Mouse (Mus musculus) intestine, embryonic 14.5 days (tissue): Measurements from ENCODE around the gene Ankrd39. TPM values are rescaled to one million over a fixed set of nuclear protein-coding genes. Genes with fewer than 3 reads are reported as not detected.
A peak's percentile ranks its signal among the peaks of the same experiment; 100 is the strongest.

Experiments used
- ATAC-seq: fragments of 200-750 bp; cut with Nextera tagmentation; replicated peaks from 2 replicates; pipeline ENCODE4 v1.8.0; 2017; ENCODE audit warnings: low read depth, moderate number of reproducible peaks, moderate TSS enrichment, moderate library complexity; ENCODE audit not compliant: low FRiP score, low TSS enrichment
- DNase-seq: peaks from one replicate; pipeline ENCODE4 v3.0.0-alpha.2; 2018; ENCODE audit warnings: low spot score
- H3K27ac ChIP-seq: fragments of 300-500 bp; sonication (generic); 2 replicates; pipeline ENCODE4 v1.5.1; 2014; ENCODE audit warnings: low read depth, mild to moderate bottlenecking, control low read depth
- H3K27me3 ChIP-seq: fragments of 300-500 bp; sonication (generic); replicated peaks from 2 replicates; pipeline ENCODE4 v1.6.1; 2014; ENCODE audit warnings: low read length, control low read depth; ENCODE audit not compliant: control insufficient read depth, insufficient read depth
- H3K36me3 ChIP-seq: fragments of 300-500 bp; sonication (generic); 2 replicates; pipeline ENCODE4 v1.6.1; 2014; ENCODE audit warnings: low read length, control low read depth; ENCODE audit not compliant: control insufficient read depth, insufficient read depth
- H3K4me1 ChIP-seq: fragments of 300-500 bp; sonication (generic); replicated peaks from 2 replicates; pipeline ENCODE4 v1.6.1; 2014; ENCODE audit warnings: low read length, control low read depth, mixed read lengths; ENCODE audit not compliant: control insufficient read depth, insufficient read depth
- H3K4me2 ChIP-seq: fragments of 300-500 bp; sonication (generic); 2 replicates; pipeline ENCODE4 v1.6.1; 2014; ENCODE audit warnings: low read length
- H3K4me3 ChIP-seq: fragments of 300-500 bp; sonication (generic); 2 replicates; pipeline ENCODE4 v1.5.1; 2014; ENCODE audit warnings: low read depth, low read length, control low read depth, mixed read lengths
- H3K9ac ChIP-seq: fragments of 300-500 bp; sonication (generic); 2 replicates; pipeline ENCODE4 v1.6.1; 2014; ENCODE audit warnings: mild to moderate bottlenecking, low read length
- H3K9me3 ChIP-seq: fragments of 300-500 bp; sonication (generic); 2 replicates; pipeline ENCODE4 v1.6.1; 2016; ENCODE audit warnings: low read length, control low read depth; ENCODE audit not compliant: control insufficient read depth
- WGBS: fragments of 180-500 bp; shearing (Covaris S2); extraction: QIAGEN DNeasy Blood & Tissue Kit; methylation state at CpG from one replicate; pipeline ENCODE4 v1.1.7; 2014; 5-methylcytosine and 5-hydroxymethylcytosine counted together
- polyA plus RNA-seq: library from polyadenylated mRNA; unstranded; fragments of >200 nt; fragmentation: Nextera tagmentation; extraction: Ambion mirVana; gene quantifications from 2 replicates; pipeline ENCODE4 v1.2.1, GENCODE M21; 2014

Ankrd39 gene
- polyA plus RNA-seq, 1 experiment from 2014 or later, result 25.7 TPM

DNA sequence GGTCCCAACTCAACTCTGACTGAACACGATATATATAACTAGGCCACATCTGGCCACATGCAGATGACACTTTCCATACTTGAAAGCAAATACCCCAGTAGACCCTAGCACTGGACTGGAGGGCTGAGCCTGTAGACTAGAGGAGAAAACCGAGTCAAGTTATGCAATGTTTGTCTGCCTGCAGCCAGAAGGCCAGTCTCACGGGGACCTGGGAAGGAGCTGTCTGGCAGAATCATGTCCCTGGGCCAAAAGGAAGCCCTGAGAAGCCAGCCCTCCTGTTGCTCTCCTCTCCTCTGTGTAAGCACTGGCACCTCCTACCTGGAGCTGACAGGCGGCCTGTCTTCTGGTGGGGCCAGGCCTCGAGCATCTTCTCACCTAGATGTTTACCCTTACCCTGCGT lies 28.1 kb upstream of the Ankrd39 start:
- no peak overlapping the region for H3K4me3 ChIP-seq
- DNase-seq (no peak), ATAC-seq (no peak)
- H3K9me3 ChIP-seq, result no peaks in the 10 kb centered on the region
- H3K36me3 ChIP-seq, result no peaks in the 10 kb centered on the region
- no peak overlapping the region for H3K9ac ChIP-seq
- no peak overlapping the region for H3K4me2 ChIP-seq
- peaks cover 38% of the 10 kb centered on the region for H3K4me1 ChIP-seq
- no peak overlapping the region for H3K27ac ChIP-seq
- 61% methylated on average over 6 of the region's 6 CpGs for WGBS
- H3K27me3 ChIP-seq, result no peaks in the 10 kb centered on the region

- DNase-seq (no peak), ATAC-seq (no peak)
- no peak overlapping the region for H3K4me3 ChIP-seq
- no peaks in the 10 kb centered on the region for H3K27me3 ChIP-seq
- H3K9me3 ChIP-seq, result no peaks in the 10 kb centered on the region
- H3K27ac ChIP-seq, result no peak overlapping the region
- H3K9ac ChIP-seq, result no peak overlapping the region
- 74% methylated on average over 5 of the region's 5 CpGs for WGBS
- H3K36me3 ChIP-seq, result no peaks in the 10 kb centered on the region
- H3K4me2 ChIP-seq, result no peak overlapping the region
- H3K4me1 ChIP-seq, result peaks cover 37% of the 10 kb centered on the region
These were observed 27.1 kb upstream of the Ankrd39 start for GRCm38 (mm10) chr1:36574196-36574955.

- peaks cover 36% of the 10 kb centered on the region for H3K4me1 ChIP-seq
- H3K9ac ChIP-seq, result no peak overlapping the region
- no peak for DNase-seq
- H3K27ac ChIP-seq, result no peak overlapping the region
- H3K9me3 ChIP-seq, result no peaks in the 10 kb centered on the region
- ATAC-seq, result no peak
- no peak overlapping the region for H3K4me2 ChIP-seq
- H3K36me3 ChIP-seq, result no peaks in the 10 kb centered on the region
- no peak overlapping the region for H3K4me3 ChIP-seq
- WGBS, result 68% methylated on average over 8 of the region's 8 CpGs
- no peaks in the 10 kb centered on the region for H3K27me3 ChIP-seq
These were observed 26.3 kb upstream of the Ankrd39 start for GRCm38 (mm10) chr1:36573524-36573923.

DNA sequence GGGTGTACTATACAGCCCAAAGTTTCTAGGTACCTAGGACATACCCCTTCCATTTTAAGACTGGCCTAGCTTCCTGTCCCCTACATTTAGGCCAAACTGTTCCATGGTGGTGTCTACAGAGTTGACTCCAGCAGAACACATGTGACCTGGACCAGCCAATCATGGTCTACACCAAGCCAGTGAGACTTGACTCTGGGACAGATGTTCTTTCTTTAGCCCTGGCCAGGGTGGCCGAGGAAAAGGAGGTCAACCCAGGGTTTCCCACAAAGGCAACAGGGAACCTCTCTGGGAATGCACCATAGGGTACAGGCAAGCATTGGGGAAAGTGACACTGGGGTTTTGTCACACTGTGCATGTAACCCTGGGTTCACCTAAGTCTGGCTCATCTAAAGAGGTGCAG lies 25.5 kb upstream of the Ankrd39 start:
- peaks cover 39% of the 10 kb centered on the region for H3K4me1 ChIP-seq
- no peaks in the 10 kb centered on the region for H3K9me3 ChIP-seq
- ATAC-seq, result no peak
- no peaks in the 10 kb centered on the region for H3K27me3 ChIP-seq
- no peak overlapping the region for H3K4me2 ChIP-seq
- H3K4me3 ChIP-seq, result no peak overlapping the region
- H3K9ac ChIP-seq, result no peak overlapping the region
- no peaks in the 10 kb centered on the region for H3K36me3 ChIP-seq
- WGBS, result 85% methylated on average over 1 of the region's 1 CpGs
- DNase-seq, result no peak
- no peak overlapping the region for H3K27ac ChIP-seq

DNA sequence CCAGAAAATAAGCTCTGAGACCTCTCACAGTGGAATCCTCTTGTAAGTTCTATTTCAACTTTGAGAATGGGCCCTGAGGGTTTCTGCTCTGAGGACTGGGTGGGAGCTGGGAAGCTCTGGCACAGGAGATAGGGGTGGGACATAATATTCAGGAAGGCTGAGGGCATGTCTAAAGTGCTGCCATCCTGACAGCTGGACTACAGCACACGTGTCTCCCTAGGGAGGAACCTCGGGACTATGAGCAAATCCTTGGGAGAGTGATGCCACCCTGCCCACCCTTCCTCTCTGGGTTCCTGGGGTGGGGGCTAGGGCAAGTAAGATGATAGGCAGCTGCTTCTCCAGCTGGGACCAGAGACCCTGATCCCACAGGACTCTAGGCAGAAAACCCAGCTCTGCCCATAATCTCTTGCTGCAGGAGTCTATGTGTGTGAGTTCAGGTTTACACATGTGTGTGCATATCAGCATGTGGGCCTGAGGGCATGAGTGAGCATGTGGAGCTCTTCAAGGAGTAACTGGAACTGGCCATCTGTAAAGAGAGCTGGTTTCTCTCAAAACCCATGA lies 25.0 kb upstream of the Ankrd39 start:
- no peak for DNase-seq
- no peaks in the 10 kb centered on the region for H3K27me3 ChIP-seq
- no peaks in the 10 kb centered on the region for H3K36me3 ChIP-seq
- WGBS, result 70% methylated on average over 2 of the region's 2 CpGs
- no peak overlapping the region for H3K4me3 ChIP-seq
- ATAC-seq, result no peak
- peaks cover 42% of the 10 kb centered on the region for H3K4me1 ChIP-seq
- no peaks in the 10 kb centered on the region for H3K9me3 ChIP-seq
- H3K9ac ChIP-seq, result no peak overlapping the region
- H3K27ac ChIP-seq, result no peak overlapping the region
- H3K4me2 ChIP-seq, result no peak overlapping the region

DNA sequence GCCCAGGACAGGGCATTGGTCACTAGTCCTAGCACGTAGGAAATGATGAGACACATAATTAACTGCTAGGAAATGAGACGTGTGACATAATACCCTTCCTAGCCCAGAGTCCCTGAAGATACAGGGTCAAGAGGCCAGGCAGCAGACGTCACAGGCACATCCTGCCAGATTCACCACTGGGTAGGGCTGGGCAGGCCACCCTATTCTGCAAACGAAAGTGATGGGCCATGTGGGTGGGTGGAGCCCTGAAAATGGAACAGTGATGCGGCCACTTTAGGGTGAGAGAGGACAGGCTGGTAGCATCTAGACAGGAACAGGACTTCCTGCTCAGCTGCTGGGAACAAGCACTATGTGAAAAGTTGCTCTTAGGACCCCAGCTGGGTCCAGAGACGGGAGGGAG lies 24.4 kb upstream of the Ankrd39 start:
- WGBS, result 35% methylated on average over 6 of the region's 6 CpGs
- H3K9me3 ChIP-seq, result no peaks in the 10 kb centered on the region
- H3K4me3 ChIP-seq, result no peak overlapping the region
- no peaks in the 10 kb centered on the region for H3K36me3 ChIP-seq
- ATAC-seq (no peak), DNase-seq (no peak)
- H3K4me2 ChIP-seq, result no peak overlapping the region
- no peak overlapping the region for H3K9ac ChIP-seq
- H3K4me1 ChIP-seq, result peaks cover 38% of the 10 kb centered on the region
- H3K27me3 ChIP-seq, result no peaks in the 10 kb centered on the region
- H3K27ac ChIP-seq, result no peak overlapping the region

DNA sequence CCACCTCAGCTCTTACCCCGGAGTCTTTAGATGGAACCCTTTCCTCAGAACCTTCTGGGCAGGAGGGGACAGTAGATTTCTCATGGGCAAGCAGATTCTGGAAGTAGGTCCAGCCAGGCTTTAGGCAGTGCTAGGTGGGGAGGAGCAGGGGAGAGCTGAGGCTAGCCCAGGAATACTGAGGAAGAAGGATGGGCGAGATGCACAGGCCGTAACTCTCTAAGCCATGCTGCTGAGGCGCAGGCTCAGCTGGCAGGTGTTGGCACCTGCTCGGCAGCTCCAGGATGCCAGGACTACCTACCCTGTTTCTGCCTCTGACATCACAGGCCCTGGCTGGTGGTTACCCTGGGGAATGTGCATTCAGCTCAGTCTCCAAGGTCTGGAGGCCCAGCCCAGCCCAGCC lies 23.1 kb upstream of the Ankrd39 start:
- H3K9ac ChIP-seq, result no peak overlapping the region
- H3K4me2 ChIP-seq, result no peak overlapping the region
- H3K4me1 ChIP-seq, result peaks cover 35% of the 10 kb centered on the region
- H3K4me3 ChIP-seq, result no peak overlapping the region
- H3K9me3 ChIP-seq, result no peaks in the 10 kb centered on the region
- no peak overlapping the region for H3K27ac ChIP-seq
- ATAC-seq (no peak), DNase-seq (no peak)
- 85% methylated on average over 5 of the region's 5 CpGs for WGBS
- no peaks in the 10 kb centered on the region for H3K36me3 ChIP-seq
- H3K27me3 ChIP-seq, result no peaks in the 10 kb centered on the region

DNA sequence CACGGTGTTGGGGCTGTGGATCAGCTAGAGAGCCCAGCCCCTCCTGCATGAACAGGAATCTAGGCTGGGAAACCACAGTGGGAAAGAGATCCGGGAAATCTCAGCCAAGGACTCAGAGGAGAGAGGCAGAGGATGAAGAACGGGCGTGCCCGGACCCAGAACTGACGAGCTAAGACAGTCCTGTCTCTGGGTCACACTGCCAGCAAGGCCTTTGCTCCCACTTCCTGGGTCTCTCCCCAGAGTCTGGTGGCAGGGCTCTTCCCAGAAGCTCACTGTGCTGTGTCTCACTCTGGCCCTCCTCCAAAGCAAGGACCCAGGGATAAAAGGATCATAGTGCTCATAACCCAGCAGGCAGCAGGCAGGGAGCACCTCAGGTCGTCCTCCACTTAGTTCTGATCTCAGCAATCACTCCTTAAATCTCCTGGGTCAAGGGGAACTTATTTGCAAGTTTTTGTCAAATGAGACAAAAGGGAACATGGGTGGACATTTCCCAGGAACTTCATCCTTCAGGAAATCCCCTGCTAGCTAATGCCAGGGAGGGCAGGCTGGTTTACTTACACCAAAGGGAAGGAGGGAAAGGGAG lies 22.5 kb upstream of the Ankrd39 start:
- Histone ChIP-seq H3K9me3 (no peaks in the 10 kb centered on the region), H3K4me1 (peaks cover 35% of the 10 kb centered on the region), H3K36me3 (no peaks in the 10 kb centered on the region), H3K9ac (no peak overlapping the region), H3K27me3 (no peaks in the 10 kb centered on the region), H3K4me2 (no peak overlapping the region), H3K4me3 (no peak overlapping the region), H3K27ac (peak overlapping the region; percentile 25; the same call in 1 of the 2 replicates)
- 53% methylated on average over 7 of the region's 7 CpGs for WGBS
- ATAC-seq (no peak), DNase-seq (no peak)

DNA sequence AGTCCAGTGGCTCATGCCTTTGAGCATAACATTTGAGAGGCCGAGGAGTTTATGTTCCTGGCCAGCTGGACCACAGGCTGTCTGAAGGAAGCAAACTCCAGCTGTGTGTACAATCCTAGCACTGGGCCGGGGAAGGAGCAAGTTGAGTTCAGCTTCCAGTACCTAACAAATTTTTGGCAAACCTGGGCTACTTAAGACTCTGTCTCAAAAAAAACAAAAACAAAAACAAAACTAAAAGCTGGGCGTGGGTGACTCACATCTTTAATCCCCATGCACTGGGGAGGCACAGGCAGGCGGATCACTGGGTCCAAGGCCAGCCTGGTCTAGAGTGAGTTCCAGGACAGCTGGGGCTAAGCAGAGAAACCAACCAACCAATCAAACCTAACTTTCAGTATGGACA lies 21.5 kb upstream of the Ankrd39 start:
- Histone ChIP-seq H3K4me3 (no peak overlapping the region), H3K4me1 (peaks cover 31% of the 10 kb centered on the region), H3K4me2 (no peak overlapping the region), H3K27me3 (no peaks in the 10 kb centered on the region), H3K9ac (no peak overlapping the region), H3K36me3 (no peaks in the 10 kb centered on the region), H3K27ac (peak overlapping the region; percentile 49), H3K9me3 (no peaks in the 10 kb centered on the region)
- no peak for ATAC-seq
- WGBS, result 50% methylated on average over 4 of the region's 4 CpGs
- no peak for DNase-seq
